Mouse (Mus musculus) frontal cortex, postnatal 14 days (tissue): ENCODE data around the gene Olfr1535.

Source experiments
- DNase-seq, 2 experiments: peaks; one replicate each; pipeline ENCODE4 v3.0.0; 2022; ENCODE audit warnings: low spot score in 2 of 2

Olfr1535 gene

GRCm38 (mm10) chr13:21559793-21560192 is at the start of gene Olfr1535:
Gene Olfr1535, minus strand, starts transcription at chr13:21559893.
- no peak for DNase-seq

GRCm38 (mm10) chr13:21591618-21592017 is 31.9 kb upstream of the Olfr1535 start:
- no peak for DNase-seq

GRCm38 (mm10) chr13:21581659-21582058 is 22.0 kb upstream of the Olfr1535 start, which contains the start of gene Olfr1364:
Gene Olfr1364, minus strand, starts transcription at chr13:21581759.
- DNase-seq, result no peak

- DNase-seq, result no peak
Measured at GRCm38 (mm10) chr13:21550416-21551110, 9.1 kb downstream of the Olfr1535 start.

GRCm38 (mm10) chr13:21549487-21549886 is 10.2 kb downstream of the Olfr1535 start:
- DNase-seq, result no peak

- DNase-seq, result no peak
Measured at GRCm38 (mm10) chr13:21542708-21543107, 17.0 kb downstream of the Olfr1535 start, which contains the start of gene Olfr1366. Gene Olfr1366, minus strand, starts transcription at chr13:21542808.

- peak; percentile 66 to 68 for DNase-seq
Measured at GRCm38 (mm10) chr13:21530781-21531201, 28.9 kb downstream of the Olfr1535 start, which contains the start of gene Zkscan8. Gene Zkscan8, minus strand, starts transcription at chr13:21531120.

- DNase-seq, result no peak
Measured at GRCm38 (mm10) chr13:21530136-21530535, 29.6 kb downstream of the Olfr1535 start.

GRCm38 (mm10) chr13:21506221-21506649 is 53.5 kb downstream of the Olfr1535 start:
- peak; percentile 35 to 63 for DNase-seq
